Mouse (Mus musculus): ENCODE data around the gene Skil.
"Not testable (repeated sequence)": the region's sequence is repeated elsewhere in the genome, so short reads cannot be mapped to it uniquely, and the experiment has no call there.

Skil gene

DNA sequence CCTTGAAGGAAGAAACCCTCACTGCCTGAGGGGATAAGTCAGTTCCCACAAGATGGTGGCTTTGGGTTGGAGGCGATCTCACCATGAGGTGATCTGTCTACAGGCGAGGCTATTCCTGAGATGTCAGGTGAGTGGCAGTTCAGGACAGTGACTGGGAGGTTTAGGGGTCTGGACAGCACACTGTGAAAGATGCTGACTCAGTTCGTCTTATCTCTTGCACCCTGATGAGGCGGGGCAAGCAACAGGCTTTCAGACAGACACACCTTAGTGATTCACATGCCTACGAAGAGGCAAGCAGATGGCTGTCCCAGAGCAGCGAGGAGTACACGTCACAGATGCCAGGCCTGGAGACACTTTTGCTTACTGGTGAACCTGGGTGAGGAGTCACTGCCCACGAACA, 39.4 kb downstream of the Skil start:
- no peak for DNase-seq

DNA sequence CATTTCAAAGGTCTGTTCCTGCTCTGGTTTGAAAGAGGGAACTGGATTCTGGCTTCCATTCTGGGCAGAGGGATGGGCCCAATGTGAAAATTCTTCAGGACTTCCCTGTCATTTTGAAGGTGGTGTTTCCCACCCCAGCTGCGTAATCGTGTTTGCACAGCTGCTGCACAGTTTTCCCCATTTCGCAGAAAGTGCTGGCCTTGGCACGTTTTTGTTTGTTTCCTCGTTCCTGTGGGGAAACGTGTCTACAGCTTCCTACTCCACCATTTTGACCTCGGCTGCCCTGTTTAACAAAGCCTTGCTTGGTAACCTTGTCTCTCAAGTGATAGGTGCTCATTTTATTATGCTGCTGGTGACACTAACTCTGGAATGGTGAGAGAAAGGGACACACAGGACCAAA, 39.8 kb downstream of the Skil start:
- no peak for DNase-seq

DNA sequence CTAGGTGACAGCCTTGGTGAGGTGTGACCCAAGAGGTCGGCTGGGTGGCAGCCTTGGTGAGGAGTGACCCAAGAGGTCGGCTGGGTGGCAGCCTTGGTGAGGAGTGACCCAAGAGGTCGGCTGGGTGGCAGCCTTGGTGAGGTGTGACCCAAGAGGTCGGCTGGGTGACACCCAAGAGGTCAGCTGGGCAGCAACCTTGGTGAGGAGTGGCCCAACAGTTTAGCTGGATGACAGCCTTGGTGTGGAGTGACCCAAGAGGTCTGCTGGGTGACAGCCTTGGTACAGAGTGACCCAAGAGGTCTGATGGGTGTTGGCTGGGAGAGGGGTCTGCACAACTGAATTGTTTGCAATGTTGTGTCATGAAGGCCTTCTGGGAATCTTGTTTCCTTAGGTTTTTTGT, 41.7 kb downstream of the Skil start:
- not testable (repeated sequence) for DNase-seq

DNA sequence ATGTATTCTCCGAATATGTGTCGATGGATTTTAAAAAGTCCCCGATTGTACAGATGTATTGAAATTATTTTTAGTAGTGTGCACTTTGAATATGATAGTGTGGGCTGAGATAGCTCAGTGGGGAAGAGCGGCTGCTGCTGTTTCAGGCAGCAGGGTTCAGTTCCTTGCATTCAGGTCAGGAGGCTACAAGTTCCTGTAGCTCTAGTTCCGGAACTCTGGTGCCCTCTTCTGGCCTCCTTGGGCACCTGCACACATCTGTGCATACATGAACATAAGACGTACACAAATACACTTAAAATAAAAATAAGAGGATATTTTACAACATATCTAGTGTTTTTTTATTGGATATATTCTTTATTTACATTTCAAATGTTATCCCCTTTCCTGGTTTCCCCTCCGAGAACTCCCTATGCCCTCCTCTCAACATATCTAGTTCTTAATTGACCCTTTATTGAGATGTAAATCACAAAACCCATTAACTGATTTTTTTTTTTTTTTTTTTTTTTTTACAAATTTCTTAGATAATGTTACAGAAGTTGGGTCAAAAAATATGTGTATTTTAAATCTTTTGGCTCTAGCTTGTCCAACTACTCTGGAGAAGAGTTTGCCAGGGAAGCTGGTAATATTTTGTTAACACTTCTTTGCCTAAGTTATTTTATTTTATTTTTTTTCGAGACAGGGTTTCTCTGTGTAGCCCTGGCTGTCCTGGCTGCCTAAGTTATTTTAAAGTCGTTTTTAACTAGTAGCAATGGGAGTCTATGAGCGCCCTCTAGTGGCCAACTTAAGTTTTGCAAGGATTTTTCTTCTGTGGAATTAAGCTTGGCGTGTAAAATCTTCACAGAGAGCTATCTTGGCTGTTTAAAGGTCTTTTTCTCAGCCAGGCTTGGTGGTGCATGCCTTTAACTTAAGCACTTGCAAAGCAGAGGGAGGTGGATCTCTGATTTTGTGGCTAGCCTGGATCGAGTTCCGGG, 43.9 kb downstream of the Skil start:
- DNase-seq, result peak; percentile 85

DNA sequence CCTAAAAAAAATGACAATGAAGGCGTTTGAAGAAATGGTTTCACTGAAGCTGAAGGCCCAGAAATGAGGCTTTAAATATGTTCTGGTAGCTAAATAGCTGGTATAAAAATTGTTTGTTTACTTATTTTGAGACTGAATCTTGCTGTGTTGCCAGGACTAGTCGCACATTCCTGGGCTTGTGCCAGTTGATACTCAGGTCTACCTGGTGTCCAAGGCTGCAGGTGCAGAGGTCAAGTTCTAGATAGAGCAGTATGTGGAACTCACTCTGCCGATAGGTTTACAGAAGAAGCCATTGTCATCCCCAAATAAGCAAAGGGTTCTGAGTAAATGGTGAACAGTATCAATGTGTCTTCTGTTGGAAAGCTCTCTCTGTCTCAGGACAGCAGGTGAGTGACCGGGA, 46.8 kb downstream of the Skil start:
- DNase-seq, result no peak

DNA sequence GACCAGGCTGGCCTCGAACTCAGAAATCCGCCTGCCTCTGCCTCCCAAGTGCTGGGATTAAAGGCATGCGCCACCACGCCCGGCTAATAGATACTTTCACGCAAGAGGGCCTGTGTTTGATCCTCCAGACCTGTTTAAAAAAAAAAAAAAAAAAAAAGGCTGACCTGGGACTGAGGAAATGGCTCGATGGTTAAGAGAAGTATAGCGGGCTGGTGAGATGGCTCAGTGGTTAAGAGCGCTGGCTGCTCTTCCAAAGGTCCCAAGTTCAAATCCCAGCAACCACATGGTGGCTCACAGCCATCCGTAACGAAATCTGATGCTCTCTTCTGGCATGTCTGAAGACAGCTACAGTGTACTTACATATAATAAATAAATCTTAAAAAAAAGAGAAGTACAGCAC, 50.4 kb downstream of the Skil start:
- DNase-seq, result not testable (repeated sequence)

DNA sequence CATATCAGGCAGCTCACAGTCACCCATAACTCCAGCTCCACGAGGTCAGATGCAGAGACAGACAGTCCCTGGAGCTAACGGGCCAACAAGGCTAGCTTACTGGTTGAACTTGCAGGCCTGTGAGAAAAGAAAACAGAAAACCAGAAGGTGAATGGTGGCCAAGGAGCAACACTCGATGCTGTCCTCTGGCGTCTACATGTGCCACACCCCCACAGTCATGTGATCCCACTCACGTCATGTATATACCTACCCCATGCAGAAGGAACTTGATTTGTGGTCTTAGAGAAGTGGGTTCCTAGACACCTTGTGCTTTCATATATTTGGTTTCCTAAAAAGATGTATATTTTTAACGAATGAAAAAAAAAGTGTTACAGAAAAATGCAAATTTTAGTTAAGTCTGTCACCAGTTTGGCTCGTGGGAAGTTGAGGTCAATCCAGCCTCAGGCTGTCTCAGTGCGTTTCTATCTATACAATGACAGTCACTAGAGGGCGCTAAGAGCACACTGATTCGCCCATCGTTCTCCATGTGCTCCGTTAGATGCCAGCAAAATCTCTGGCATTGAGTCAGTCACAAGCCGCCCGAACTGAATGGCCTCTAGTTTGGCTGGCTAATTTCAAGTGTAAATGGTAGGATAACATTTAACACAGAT, 50.9 kb downstream of the Skil start:
- DNase-seq, result peak; percentile 91

DNA sequence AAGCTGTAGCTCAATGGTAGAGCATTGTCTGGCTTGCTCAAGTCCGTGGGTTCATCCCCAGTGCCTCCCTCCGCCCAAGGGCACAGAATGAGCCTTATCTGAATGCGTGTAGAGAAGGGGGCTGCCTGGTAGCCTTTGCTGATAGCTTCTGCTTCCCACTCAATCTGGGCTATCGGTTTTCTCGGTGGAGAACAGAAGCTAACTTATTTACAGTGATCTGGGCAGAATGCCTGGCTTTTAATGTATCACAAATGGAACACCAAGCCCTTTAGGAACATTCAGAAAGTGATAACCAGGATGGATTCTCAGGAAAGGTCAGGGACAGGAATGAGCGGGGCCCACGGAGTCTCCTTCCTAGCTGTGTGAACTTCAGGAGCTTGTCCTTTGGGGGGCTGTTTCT, 53.7 kb downstream of the Skil start:
- no peak for DNase-seq

DNA sequence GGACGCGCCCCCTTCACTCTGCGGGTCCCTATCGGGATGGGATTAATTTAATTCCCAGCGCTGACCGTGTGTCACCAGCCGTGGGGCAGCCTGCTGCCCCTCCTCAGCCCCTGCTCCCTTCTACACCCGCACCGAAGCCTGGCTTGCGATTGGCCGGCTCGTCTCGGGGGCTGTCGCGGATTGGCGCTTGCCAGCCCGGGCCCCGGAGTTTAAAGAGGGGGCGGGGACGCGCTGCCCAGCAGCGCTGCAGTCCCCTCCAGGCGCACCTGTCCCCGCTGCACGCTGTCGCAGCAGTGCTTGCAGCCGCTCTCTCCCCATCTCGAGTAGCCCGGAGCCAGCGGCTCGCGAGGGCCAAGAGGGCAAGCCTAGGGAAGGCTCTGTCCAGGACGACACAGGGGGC, 54.8 kb downstream of the Skil start, which contains the start of gene Cldn11:
Gene Cldn11, plus strand, starts transcription at position 215 of the 400 bp plus-strand sequence.
- peak; percentile 89 for DNase-seq

DNA sequence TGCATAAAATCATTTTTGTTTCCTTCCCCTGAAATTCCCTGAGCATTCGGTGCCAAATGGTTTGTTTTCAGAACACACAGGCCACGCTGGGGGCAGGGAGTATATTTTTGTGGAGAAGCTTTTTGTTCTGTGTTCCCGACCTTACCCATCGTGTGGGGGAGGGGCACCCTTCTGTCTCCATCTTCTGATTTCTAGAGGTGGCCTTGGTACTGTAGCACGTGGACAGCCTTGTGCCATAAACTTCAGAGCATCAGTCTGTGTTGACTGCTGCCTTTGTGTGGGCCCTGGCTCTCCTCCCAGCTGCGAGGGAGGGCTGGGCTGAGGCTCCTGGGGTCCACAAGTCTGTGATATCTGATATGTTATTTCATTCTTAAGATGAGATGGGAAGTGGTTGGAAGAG, 57.2 kb downstream of the Skil start:
- DNase-seq, result no peak

DNA sequence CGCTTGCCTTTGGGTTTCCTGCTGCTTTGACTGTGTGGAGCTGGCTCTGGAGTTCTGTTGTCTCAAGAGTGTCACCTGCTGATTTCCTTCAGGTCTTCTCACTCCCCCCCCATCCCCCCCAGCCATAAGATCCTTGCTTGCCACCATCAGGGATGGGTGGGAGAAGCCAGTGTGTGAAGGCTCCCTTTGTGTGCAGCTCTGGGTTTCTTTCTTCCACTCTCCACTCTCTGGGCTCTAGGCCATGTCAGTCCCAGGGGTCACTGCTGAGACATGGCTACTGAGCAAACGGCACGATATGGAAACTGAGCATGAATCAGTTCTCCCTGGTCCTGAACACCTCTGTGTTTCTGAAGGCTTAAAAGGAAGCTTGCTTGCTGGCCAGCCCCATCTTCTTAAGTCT, 61.3 kb downstream of the Skil start:
- DNase-seq, result no peak

DNA sequence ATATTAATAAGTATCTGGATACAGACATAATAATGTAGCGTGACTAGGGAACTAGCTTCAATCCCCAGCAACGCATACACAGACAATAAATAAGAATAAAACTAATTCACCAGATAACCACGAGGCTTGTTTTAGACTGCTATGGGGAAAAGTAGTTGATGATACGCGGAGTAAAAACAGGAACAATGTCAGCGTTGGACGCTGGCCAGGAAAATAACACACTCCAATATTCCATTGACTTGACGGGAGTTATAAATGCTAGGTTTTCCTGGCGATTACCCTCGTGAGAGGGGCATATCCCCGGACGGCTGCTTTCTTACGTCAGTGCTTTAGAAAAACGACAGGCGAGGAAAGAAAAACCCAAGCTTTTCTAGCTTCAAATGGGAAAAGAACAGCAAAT, 62.9 kb downstream of the Skil start:
- DNase-seq, result no peak

DNA sequence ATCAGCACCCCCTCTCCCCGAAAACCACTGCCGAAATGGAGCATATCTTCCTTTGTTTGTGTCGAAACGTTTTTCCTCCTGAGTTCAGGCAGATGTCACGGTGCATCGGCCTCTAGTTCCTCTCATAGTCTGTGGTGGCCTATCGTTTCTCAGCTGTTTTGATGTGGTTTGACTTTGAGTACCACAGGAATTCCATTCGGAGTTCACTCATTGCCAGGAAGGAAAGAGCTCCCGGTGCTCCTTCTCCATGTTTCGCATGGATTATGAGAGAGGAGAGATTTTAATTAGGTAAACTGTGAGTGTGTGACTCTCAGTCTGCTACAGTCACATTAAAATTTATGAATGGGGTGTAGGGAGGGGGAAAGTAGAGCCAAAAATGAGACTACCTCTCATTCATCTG, 65.2 kb downstream of the Skil start:
- no peak for DNase-seq

DNA sequence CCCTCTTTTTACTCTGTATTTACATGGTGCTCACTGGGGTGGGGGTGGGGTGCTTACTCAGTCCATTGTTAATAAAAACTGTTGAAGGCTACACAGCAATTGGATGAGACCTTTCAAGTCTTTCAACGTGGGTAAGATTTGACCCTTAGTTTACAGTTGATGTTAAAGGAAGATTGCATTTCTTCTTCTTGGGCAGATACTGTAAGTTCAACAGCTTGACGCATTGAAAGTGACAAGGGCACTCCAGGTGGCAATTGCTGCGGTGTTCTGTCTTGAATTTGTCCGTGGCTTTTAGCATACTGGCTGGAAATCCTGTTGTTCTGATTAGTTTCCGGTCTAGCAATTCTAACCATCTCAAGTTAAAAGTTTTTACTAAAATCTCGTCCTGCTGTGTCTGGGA, 66.5 kb downstream of the Skil start:
- DNase-seq, result peak; percentile 63

DNA sequence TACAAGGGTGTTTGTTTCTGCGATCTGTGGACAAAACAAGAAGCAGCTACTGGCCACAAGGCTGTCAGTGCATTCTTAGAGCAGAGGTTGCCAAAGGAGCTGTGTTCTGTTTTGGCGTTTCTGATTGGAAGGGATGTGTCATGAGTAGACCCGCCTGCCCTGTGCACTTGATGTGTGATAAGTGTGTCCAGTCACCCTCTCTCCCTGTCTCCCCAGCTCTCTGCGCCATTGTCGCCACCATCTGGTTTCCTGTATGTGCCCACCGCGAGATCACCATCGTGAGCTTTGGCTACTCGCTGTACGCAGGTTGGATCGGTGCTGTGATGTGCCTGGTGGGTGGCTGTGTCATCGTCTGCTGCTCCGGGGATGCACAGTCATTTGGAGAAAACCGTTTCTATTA, 68.0 kb downstream of the Skil start:
- no peak for DNase-seq

DNA sequence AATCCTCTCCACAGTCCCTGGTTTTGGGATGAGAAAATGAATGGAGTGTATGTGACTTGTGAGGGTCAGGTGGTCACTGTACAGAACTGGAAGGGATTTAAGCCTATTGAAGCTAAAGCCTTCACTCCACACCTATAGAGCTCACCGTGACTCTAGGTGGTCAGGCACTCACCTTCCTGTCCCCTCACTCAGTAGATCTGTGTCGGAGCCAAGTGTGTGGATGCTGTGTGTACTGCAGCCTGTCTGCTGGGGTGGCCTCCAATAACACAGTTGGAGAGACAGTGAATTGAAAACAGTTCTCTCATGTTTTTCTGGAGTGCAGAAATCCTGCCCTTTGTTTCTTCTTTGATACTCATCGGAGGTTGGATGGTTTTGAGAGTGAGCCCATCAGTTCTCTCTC, 70.9 kb downstream of the Skil start:
- DNase-seq, result no peak

DNA sequence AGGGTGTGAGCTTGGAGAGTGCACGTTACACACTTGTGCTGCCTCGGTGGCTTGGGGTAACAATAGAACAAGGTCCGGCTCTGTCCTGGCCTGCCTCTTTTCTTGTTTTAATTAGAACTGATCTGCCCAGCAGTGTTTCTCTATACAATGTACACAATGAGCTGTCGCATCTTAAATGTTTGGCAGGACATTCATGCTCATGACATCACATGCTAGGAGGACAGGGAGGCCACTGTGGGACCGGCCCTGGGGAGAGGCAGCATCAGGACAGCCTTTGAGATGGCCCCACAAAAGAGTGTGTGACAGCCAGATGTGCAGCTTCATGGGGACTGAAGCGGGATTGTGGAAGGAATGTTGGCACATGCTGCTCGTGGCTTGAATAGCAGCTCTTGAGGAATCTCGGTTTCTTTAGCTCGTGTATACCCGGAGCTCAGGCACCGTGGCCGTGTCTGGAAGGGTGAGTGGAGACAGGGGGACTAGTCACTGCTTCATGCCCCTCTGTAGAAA, 71.6 kb downstream of the Skil start:
- peak; percentile 92 for DNase-seq
